Mouse (Mus musculus) hindbrain, embryonic 10.5 days (tissue): ENCODE results near the gene Wnt16. TPM values are rescaled to one million over a fixed set of nuclear protein-coding genes. Genes with fewer than 3 reads are reported as not detected.
"Not testable (repeated sequence)": the region's sequence is repeated elsewhere in the genome, so short reads cannot be mapped to it uniquely, and the experiment has no call there.

ENCODE experiments used
- DNase-seq: peaks from one replicate; pipeline ENCODE4 v3.0.0-alpha.2; 2017; ENCODE audit warnings: low spot score
- H3K27ac ChIP-seq: fragments of 300-500 bp; sonication (generic); 2 replicates; pipeline ENCODE4 v1.5.1; 2016; ENCODE audit warnings: mild to moderate bottlenecking, moderate library complexity
- H3K27me3 ChIP-seq: fragments of 300-500 bp; sonication (generic); 2 replicates; pipeline ENCODE4 v1.6.1; 2016; ENCODE audit warnings: mild to moderate bottlenecking; ENCODE audit not compliant: poor library complexity, insufficient read depth, severe bottlenecking
- H3K36me3 ChIP-seq: fragments of 300-500 bp; sonication (generic); 2 replicates; pipeline ENCODE4 v1.6.1; 2016; ENCODE audit warnings: mild to moderate bottlenecking, moderate library complexity
- H3K4me1 ChIP-seq: fragments of 300-500 bp; sonication (generic); replicated peaks from 2 replicates; pipeline ENCODE4 v1.6.1; 2016; ENCODE audit warnings: mild to moderate bottlenecking
- H3K4me3 ChIP-seq: fragments of 300-500 bp; sonication (generic); 2 replicates; pipeline ENCODE4 v1.5.1; 2016; ENCODE audit warnings: mild to moderate bottlenecking, moderate library complexity
- H3K9me3 ChIP-seq: fragments of 300-500 bp; sonication (generic); 2 replicates; pipeline ENCODE4 v1.6.1; 2016; ENCODE audit warnings: mild to moderate bottlenecking, moderate library complexity
- WGBS: fragments of 180-500 bp; shearing (Covaris S2); methylation state at CpG from one replicate; pipeline ENCODE4 v1.1.7; 2016; 5-methylcytosine and 5-hydroxymethylcytosine counted together
- polyA plus RNA-seq: library from polyadenylated mRNA; unstranded; fragments of >200 nt; fragmentation: Nextera tagmentation; extraction: Ambion mirVana; gene quantifications from 2 replicates; pipeline ENCODE4 v1.2.1, GENCODE M21; 2016

The Wnt16 gene
- polyA plus RNA-seq = 0.50 and 1.6 TPM in 2 replicates

DNA sequence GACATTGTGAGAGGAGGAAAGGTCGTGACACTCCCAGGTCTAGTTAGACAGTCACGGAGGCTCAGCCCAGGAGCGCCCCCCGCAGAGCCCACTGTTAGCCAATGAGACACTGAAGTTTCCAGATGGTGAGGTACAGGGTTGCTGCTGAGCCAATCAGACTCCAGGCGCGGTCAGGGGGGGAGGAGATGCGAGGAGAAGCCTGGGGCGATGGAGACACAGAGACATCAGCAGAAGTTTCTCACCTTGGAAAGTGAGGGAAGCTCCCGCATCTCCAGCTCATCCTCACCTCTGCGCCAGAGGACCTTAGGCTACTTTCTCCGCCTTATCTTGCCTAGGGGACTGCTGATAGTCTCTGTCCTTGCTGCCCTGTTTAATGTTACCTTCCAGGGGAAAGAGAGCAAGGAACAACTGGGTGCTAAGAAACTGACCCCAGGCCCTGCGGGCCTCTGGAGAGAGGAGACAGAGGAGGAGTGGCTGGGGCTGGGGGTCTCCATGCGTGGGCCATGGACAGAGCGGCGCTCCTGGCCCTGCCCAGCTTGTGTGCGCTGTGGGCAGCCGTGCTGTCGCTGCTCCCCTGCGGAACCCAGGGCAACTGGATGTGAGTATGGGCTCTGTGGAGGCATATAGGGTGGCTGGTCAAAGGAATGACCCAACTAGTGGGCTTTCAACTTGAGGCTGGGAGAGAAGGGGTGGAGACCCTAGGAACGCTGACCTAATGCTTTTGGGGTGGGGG is at the start of gene Wnt16:
Gene Wnt16 (plus strand): TSS at position 224 of the 733 bp plus-strand sequence.
- peak; percentile 49 for DNase-seq
- H3K4me1 ChIP-seq = peaks cover 22% of the 10 kb centered on the region
- H3K27me3 ChIP-seq = peaks cover 67% of the 10 kb centered on the region
- no peak within 1 kb of the TSS for H3K27ac ChIP-seq
- no peaks in the 10 kb centered on the region for H3K9me3 ChIP-seq
- 1% methylated on average over 20 of the region's 20 CpGs for WGBS
- peak within 1 kb of the TSS; percentile 56 for H3K4me3 ChIP-seq
- no peaks in the 10 kb centered on the region for H3K36me3 ChIP-seq

DNA sequence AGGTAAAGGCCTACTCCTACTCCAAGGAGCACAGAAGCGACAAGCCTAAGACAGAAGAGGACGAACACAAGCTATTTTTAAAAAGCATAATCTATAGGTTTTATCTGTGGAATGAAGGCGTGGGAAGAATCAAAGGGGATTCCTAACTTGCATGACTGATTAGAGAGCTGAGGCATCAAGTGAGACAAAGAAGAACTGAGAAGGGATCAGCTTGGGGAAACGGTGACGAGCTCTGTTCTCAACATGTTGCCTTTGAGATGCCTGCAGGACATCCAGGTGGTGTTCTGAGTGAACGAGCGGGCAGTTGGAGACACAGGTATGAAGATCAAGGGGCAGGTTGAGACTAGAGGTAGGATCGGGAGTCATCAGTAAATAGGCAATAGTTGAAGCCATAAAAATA is 44.7 kb upstream of the Wnt16 start:
- no peaks in the 10 kb centered on the region for H3K27me3 ChIP-seq
- no peaks in the 10 kb centered on the region for H3K4me1 ChIP-seq
- 73% methylated on average over 8 of the region's 8 CpGs for WGBS
- no peak overlapping the region for H3K27ac ChIP-seq
- no peak for DNase-seq
- H3K36me3 ChIP-seq = no peaks in the 10 kb centered on the region
- no peak overlapping the region for H3K4me3 ChIP-seq
- H3K9me3 ChIP-seq = no peaks in the 10 kb centered on the region

GRCm38 (mm10) chr6:22246696-22247095 is 41.3 kb upstream of the Wnt16 start:
- Histone ChIP-seq H3K4me1 (no peaks in the 10 kb centered on the region), H3K4me3 (no peak overlapping the region), H3K27ac (no peak overlapping the region), H3K27me3 (no peaks in the 10 kb centered on the region), H3K9me3 (no peaks in the 10 kb centered on the region), H3K36me3 (no peaks in the 10 kb centered on the region)
- DNase-seq = no peak
- WGBS = 96% methylated on average over 2 of the region's 2 CpGs

DNA sequence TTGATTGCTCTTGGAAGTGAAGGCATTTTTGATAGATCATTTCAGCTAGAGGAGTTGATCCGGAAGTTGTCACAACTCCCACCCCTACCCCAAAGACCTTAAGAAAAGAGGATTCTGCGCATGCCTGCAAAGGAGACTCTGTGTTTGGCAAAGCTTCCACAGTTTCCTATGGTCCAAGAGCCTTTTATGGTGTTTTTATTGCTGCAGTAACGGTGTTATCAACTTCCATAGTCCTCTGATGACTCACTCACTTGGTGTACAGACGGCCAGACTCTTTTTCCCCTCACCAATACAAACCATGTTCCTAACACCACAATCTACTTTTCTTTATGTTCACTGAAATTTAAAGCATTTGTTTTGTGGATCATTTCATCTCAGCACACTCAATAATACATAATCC is 29.2 kb upstream of the Wnt16 start:
- H3K27ac ChIP-seq = no peak overlapping the region
- no peak for DNase-seq
- no peaks in the 10 kb centered on the region for H3K9me3 ChIP-seq
- H3K27me3 ChIP-seq = no peaks in the 10 kb centered on the region
- H3K4me1 ChIP-seq = no peaks in the 10 kb centered on the region
- no peaks in the 10 kb centered on the region for H3K36me3 ChIP-seq
- H3K4me3 ChIP-seq = no peak overlapping the region
- 92% methylated on average over 4 of the region's 4 CpGs for WGBS

- Histone ChIP-seq H3K27me3 (no peaks in the 10 kb centered on the region), H3K4me3 (no peak overlapping the region)
These were observed 25.5 kb upstream of the Wnt16 start for GRCm38 (mm10) chr6:22262519-22262918.

DNA sequence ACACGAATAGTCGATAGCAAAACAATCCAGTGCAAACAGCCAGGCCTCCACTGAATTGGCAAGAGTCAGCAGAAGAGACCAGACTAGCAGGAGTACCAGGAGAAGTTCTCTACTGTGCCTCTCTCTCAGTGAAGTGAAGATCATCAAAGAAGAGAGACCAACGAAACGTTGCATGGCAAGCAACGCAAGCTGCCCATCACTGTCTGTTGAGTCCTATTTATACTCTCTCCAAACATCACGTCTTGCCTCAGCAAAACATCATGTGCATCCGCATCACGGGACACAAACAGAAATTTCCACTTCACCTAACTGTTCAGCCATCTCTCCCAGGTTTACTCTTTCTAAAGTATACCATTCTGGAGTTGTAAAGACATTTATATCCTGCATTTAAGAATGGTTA is 23.9 kb upstream of the Wnt16 start:
- H3K27me3 ChIP-seq, DNase-seq, H3K27ac ChIP-seq, H3K4me1 ChIP-seq, H3K36me3 ChIP-seq, H3K9me3 ChIP-seq, H3K4me3 ChIP-seq: not testable (repeated sequence)
- 89% methylated on average over 8 of the region's 8 CpGs for WGBS

More at GRCm38 (mm10) chr6:22262519-22262918, 25.5 kb upstream of the Wnt16 start:
- no peak for DNase-seq
- Histone ChIP-seq H3K27ac (no peak overlapping the region), H3K4me1 (no peaks in the 10 kb centered on the region), H3K9me3 (no peaks in the 10 kb centered on the region), H3K36me3 (no peaks in the 10 kb centered on the region)
- 85% methylated on average over 4 of the region's 4 CpGs for WGBS

GRCm38 (mm10) chr6:22266018-22266417 is 22.0 kb upstream of the Wnt16 start:
- Histone ChIP-seq H3K27ac (no peak overlapping the region), H3K4me3 (no peak overlapping the region), H3K9me3 (no peaks in the 10 kb centered on the region), H3K4me1 (no peaks in the 10 kb centered on the region), H3K27me3 (no peaks in the 10 kb centered on the region), H3K36me3 (no peaks in the 10 kb centered on the region)
- DNase-seq = no peak
- 83% methylated on average over 4 of the region's 4 CpGs for whole genome bisulfite sequencing

DNA sequence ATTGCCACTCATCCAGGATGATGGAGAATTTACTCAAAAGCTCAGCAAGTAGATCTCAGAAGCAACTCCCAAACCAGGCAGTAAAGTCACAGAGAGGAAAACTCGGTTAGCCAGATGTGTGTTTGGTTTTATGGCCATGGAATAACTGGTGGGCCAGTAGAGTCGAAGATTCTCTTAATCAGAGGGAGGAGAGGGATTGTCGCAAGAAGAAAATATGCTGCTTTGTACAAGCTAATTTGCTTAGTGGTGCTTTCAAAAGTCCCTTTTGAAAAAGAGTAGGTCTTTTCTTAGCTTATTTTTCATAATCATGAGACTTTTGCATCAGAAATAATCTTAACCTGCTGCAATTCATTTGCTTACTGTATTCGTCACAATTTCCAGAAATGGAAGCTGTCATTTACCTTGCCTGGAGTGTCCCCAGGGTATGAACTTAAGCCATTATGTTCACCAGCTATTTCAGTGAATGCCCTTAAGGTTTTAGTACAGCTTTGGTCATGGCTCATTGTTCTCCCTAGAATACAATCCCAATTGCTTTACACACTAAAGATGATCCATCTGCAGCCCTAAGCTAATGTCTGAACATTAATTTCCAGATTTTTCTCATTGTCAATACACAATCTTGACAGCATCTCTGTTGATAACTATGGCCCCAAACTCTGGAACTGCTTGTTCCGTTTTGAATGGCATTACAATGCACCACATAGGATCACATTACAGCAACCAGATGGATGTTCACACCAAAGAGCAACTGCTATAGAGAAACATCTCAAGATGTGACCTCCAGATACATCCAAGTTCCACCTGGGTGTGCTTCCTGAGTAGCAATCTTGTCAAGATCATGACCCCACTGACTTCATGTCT is 20.0 kb upstream of the Wnt16 start:
- no peak overlapping the region for H3K4me3 ChIP-seq
- H3K4me1 ChIP-seq = no peaks in the 10 kb centered on the region
- H3K9me3 ChIP-seq = no peaks in the 10 kb centered on the region
- no peak for DNase-seq
- no peaks in the 10 kb centered on the region for H3K27me3 ChIP-seq
- 83% methylated on average over 5 of the region's 5 CpGs for WGBS
- H3K36me3 ChIP-seq = no peaks in the 10 kb centered on the region
- H3K27ac ChIP-seq = no peak overlapping the region

GRCm38 (mm10) chr6:22268677-22269076 is 19.4 kb upstream of the Wnt16 start:
- H3K36me3 ChIP-seq = no peaks in the 10 kb centered on the region
- no peak overlapping the region for H3K4me3 ChIP-seq
- no peaks in the 10 kb centered on the region for H3K27me3 ChIP-seq
- H3K4me1 ChIP-seq = no peaks in the 10 kb centered on the region
- no peaks in the 10 kb centered on the region for H3K9me3 ChIP-seq
- H3K27ac ChIP-seq = no peak overlapping the region
- no peak for DNase-seq

DNA sequence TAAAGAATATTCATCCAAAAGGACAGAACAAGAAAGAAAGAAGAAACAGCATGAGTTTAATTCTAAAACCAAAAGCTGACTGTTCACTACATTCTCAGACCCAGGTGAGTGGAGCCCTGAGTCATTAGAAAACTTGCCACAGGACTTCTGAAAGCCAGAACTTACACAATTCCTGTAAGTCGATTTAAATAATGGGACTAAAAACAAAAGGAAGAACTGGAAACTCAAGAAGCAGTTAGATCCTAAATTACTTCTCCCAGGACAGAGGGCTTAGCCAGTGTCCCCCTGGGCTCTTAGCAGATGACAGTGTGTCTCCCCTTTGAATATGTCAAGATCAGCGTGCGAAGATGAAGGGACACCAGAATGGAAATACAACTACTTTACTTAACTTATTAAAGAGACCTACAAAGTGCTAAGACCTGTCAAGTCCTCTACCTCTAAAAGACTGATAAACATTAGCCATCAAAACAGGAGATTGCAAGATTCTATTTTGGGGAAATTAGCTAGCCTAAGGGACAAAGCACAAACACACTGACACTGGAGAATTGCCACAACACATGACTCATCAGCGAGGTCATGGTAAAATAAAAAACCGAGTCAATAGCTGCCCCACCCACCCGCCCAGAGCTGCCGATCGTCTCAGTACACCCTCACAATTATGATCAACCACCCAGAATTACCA is 18.0 kb upstream of the Wnt16 start:
- Histone ChIP-seq H3K27ac (no peak overlapping the region), H3K9me3 (no peaks in the 10 kb centered on the region), H3K4me1 (no peaks in the 10 kb centered on the region), H3K36me3 (no peaks in the 10 kb centered on the region), H3K27me3 (no peaks in the 10 kb centered on the region), H3K4me3 (no peak overlapping the region)
- 83% methylated on average over 8 of the region's 8 CpGs for WGBS
- no peak for DNase-seq

DNA sequence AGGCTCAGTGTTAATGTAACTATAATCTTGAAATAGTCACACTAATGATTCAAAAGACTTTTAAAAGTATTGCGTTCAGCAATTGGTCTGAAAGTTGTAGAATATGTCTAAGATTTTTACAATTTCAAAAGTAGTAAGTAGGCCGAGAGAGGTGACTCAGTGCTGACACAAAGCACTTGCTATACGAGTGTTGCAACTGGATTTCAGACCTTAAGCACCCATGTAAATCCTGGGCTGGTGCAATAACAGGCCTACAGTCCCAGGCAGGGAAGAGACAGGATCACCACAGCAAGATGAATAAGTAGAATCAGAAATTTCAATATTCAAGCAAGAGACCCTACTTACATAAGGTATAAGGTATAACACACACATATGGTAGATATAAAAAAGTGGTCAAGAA is 10.1 kb upstream of the Wnt16 start:
- no peaks in the 10 kb centered on the region for H3K27me3 ChIP-seq
- no peaks in the 10 kb centered on the region for H3K9me3 ChIP-seq
- 88% methylated on average over 3 of the region's 3 CpGs for WGBS
- H3K27ac ChIP-seq = no peak overlapping the region
- H3K36me3 ChIP-seq = no peaks in the 10 kb centered on the region
- no peak for DNase-seq
- 0 out of 2 replicates have a peak, but pooled peaks cover 5% of the 10 kb centered on the region for H3K4me1 ChIP-seq
- H3K4me3 ChIP-seq = no peak overlapping the region

- Histone ChIP-seq H3K36me3 (no peaks in the 10 kb centered on the region), H3K4me1 (0 out of 2 replicates have a peak, but pooled peaks cover 5% of the 10 kb centered on the region), H3K9me3 (no peaks in the 10 kb centered on the region), H3K27me3 (no peaks in the 10 kb centered on the region), H3K4me3 (no peak overlapping the region), H3K27ac (no peak overlapping the region)
- 70% methylated on average over 14 of the region's 14 CpGs for WGBS
- no peak for DNase-seq
These were observed 7.7 kb upstream of the Wnt16 start for GRCm38 (mm10) chr6:22280217-22280861.
